Mouse (Mus musculus) kidney, postnatal 0 days (tissue): Measurements from ENCODE around the gene Cd84. TPM values are rescaled to one million over a fixed set of nuclear protein-coding genes. Genes with fewer than 3 reads are reported as not detected.

Experiments used
- ATAC-seq: fragments of 200-750 bp; cut with Nextera tagmentation; replicated peaks from 2 replicates; pipeline ENCODE4 v1.8.0; 2017; ENCODE audit warnings: low read depth, moderate number of reproducible peaks, moderate TSS enrichment, moderate library complexity; ENCODE audit not compliant: low FRiP score
- DNase-seq: peaks from one replicate; pipeline ENCODE4 v3.0.0-alpha.2; 2016; ENCODE audit warnings: low spot score
- H3K27ac ChIP-seq: fragments of 300-500 bp; sonication (generic); 2 replicates; pipeline ENCODE4 v1.5.1; 2014; ENCODE audit warnings: mild to moderate bottlenecking
- H3K27me3 ChIP-seq: fragments of 300-500 bp; sonication (generic); 2 replicates; pipeline ENCODE4 v1.6.1; 2014; ENCODE audit warnings: low read length, mixed read lengths; ENCODE audit not compliant: insufficient read depth
- H3K36me3 ChIP-seq: fragments of 300-500 bp; sonication (generic); 2 replicates; pipeline ENCODE4 v1.6.1; 2014; ENCODE audit warnings: low read length, mixed read lengths; ENCODE audit not compliant: insufficient read depth
- H3K4me1 ChIP-seq: fragments of 300-500 bp; sonication (generic); replicated peaks from 2 replicates; pipeline ENCODE4 v1.6.1; 2014; ENCODE audit warnings: antibody characterized with exemption, low read length, mixed read lengths; ENCODE audit not compliant: insufficient read depth
- H3K4me2 ChIP-seq: fragments of 300-500 bp; sonication (generic); 2 replicates; pipeline ENCODE4 v1.6.1; 2014; ENCODE audit warnings: mild to moderate bottlenecking, low read length, moderate library complexity, mixed read lengths
- H3K4me3 ChIP-seq: fragments of 300-500 bp; sonication (generic); replicated peaks from 2 replicates; pipeline ENCODE4 v1.5.1; 2014; ENCODE audit warnings: low read depth, low read length
- H3K9ac ChIP-seq: fragments of 300-500 bp; sonication (generic); 2 replicates; pipeline ENCODE4 v1.6.1; 2014; ENCODE audit warnings: low read depth, low read length
- H3K9me3 ChIP-seq: fragments of 300-500 bp; sonication (generic); replicated peaks from 2 replicates; pipeline ENCODE4 v1.6.1; 2016; ENCODE audit warnings: low read length, inconsistent platforms, mixed read lengths
- CTCF ChIP-seq: IDR thresholded peaks from 2 replicates; pipeline ENCODE4 v1.5.1; 2016; ENCODE audit warnings: antibody characterized with exemption, low read depth, mild to moderate bottlenecking, moderate library complexity
- WGBS: fragments of 180-500 bp; shearing (Covaris S2); extraction: QIAGEN DNeasy Blood & Tissue Kit; methylation state at CpG from one replicate; pipeline ENCODE4 v1.1.7; 2014; 5-methylcytosine and 5-hydroxymethylcytosine counted together
- polyA plus RNA-seq: library from polyadenylated mRNA; unstranded; fragments of >200 nt; fragmentation: Nextera tagmentation; extraction: Ambion mirVana; gene quantifications from 2 replicates; pipeline ENCODE4 v1.2.1, GENCODE M21; 2015

Cd84 gene
- polyA plus RNA-seq, 1 experiment from 2014 or later, result 1.8 TPM

DNA sequence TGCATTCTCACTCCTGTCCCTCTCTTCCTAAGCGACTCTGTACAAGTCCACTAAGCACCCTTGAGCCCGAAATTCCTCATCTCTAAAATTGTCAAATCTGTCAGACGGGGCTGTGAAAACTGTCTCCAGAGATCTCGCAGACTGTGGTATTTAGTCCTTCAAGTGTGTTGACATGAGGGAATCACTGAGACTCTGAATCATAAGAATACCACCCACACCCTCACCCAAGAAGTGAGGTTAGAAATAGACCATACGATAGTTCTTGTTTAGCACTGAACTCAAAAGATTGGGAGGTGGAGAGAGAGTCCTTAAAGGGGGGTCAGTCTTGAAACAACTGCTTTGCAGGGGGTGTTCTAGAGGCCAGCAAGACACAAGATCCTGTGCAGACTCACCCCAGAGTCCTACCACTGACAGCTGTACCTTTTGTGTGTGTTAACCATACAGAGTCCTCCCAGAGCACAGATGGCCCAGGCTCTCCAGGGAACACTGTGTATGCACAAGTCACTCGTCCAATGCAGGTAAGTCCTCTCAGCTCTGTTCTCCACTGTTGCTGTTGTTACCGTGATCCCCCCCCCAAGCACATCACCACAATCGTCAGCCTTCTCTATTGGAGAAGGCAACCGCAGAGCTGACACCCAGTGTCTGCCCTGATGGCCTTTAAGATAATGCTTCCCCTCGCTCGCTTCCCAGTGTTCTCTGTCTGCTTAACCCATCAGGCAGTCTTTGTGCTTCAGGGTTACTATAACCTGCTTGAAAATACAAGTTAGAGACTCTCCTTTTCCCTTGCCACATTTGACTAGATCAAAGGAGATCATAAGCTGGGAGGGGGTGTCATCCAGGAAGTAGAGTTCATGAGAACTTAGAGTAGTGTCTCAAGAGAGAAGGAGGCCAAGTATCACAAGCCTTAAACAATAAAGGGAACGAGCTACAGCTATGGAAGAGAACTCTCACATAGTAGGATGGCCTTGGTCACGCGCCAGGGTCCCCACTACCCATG is 99.8 kb downstream of the Cd84 start:
- no peaks in the 10 kb centered on the region for H3K9me3 ChIP-seq
- H3K4me1 ChIP-seq, result no peaks in the 10 kb centered on the region
- no peak overlapping the region for H3K4me3 ChIP-seq
- 81% methylated on average over 14 of the region's 14 CpGs for WGBS
- no peaks in the 10 kb centered on the region for H3K27me3 ChIP-seq
- no peaks in the 10 kb centered on the region for H3K36me3 ChIP-seq
- ATAC-seq (no peak), DNase-seq (no peak)
- H3K9ac ChIP-seq, result no peak overlapping the region
- H3K27ac ChIP-seq, result no peak overlapping the region
- no peak for TF ChIP-seq CTCF
- no peak overlapping the region for H3K4me2 ChIP-seq

Other genes starting within 250 kb of the Cd84 start
- 0.17 and 0.24 TPM in 2 replicates for gene Ly9, start 232.3 kb upstream of the Cd84 start, polyA plus RNA-seq
- gene Slamf7, start 186.7 kb upstream of the Cd84 start, polyA plus RNA-seq, result not detected in 2 replicates
- gene Cd48, start 157.7 kb upstream of the Cd84 start, polyA plus RNA-seq, result 2.8 and 3.8 TPM in 2 replicates
- 0.03 and 0.10 TPM in 2 replicates for gene Slamf1, start 72.6 kb upstream of the Cd84 start, polyA plus RNA-seq
- gene Gm10521, start 56.0 kb downstream of the Cd84 start, polyA plus RNA-seq, result not detected in 2 replicates
- 0.27 and 0.36 TPM in 2 replicates for gene Slamf6, start 77.8 kb downstream of the Cd84 start, polyA plus RNA-seq
- gene Vangl2, start 188.7 kb downstream of the Cd84 start, polyA plus RNA-seq, result 13.6 and 13.8 TPM in 2 replicates
- not detected in 2 replicates for gene Nhlh1, start 217.9 kb downstream of the Cd84 start, polyA plus RNA-seq
- gene Copa, start 242.8 kb downstream of the Cd84 start, polyA plus RNA-seq, result 143 and 163 TPM in 2 replicates
- 129 and 135 TPM in 2 replicates for gene Ncstn, start 243.1 kb downstream of the Cd84 start, polyA plus RNA-seq